Mouse (Mus musculus): Measurements from ENCODE around the gene Hps1.

Gene Hps1

GRCm38 (mm10) chr19:42770141-42770872, 9.5 kb downstream of the Hps1 start:
- Histone ChIP-seq H3K4me3 (replicated peaks; ENCODE audit: low read length) (no peak overlapping the region), H3K27me3 (ENCODE audit: insufficient read depth, low read length) (no peaks in the 10 kb centered on the region), H3K9me3 (ENCODE audit: low read length) (no peaks in the 10 kb centered on the region), H3K4me1 (replicated peaks; ENCODE audit: low read depth, low read length) (peaks cover 8% of the 10 kb centered on the region), H3K36me3 (ENCODE audit: insufficient read depth, low read length) (peaks cover 61% of the 10 kb centered on the region)
- TF ChIP-seq CTCF (conservative IDR thresholded peaks at IDR 0.05; ENCODE audit: low read length) (no peak), NANOG (IDR thresholded peaks at IDR 0.05; ENCODE audit: borderline replicate concordance, low read length) (no peak), POU5F1 (IDR thresholded peaks at IDR 0.05; ENCODE audit: borderline replicate concordance, low read length) (no peak)

GRCm38 (mm10) chr19:42769648-42770047, 10.1 kb downstream of the Hps1 start:
- H3K4me3 ChIP-seq (replicated peaks; ENCODE audit: low read length): no peak overlapping the region
- no peaks in the 10 kb centered on the region for H3K9me3 ChIP-seq (ENCODE audit: low read length)
- peaks cover 60% of the 10 kb centered on the region for H3K36me3 ChIP-seq (ENCODE audit: insufficient read depth, low read length)
- H3K27me3 ChIP-seq (ENCODE audit: insufficient read depth, low read length): no peaks in the 10 kb centered on the region
- peaks cover 13% of the 10 kb centered on the region for H3K4me1 ChIP-seq (replicated peaks; ENCODE audit: low read depth, low read length)
- no peak for TF ChIP-seq NANOG (IDR thresholded peaks at IDR 0.05; ENCODE audit: borderline replicate concordance, low read length)
- TF ChIP-seq CTCF (conservative IDR thresholded peaks at IDR 0.05; ENCODE audit: low read length): no peak
- TF ChIP-seq POU5F1 (IDR thresholded peaks at IDR 0.05; ENCODE audit: borderline replicate concordance, low read length): no peak

DNA sequence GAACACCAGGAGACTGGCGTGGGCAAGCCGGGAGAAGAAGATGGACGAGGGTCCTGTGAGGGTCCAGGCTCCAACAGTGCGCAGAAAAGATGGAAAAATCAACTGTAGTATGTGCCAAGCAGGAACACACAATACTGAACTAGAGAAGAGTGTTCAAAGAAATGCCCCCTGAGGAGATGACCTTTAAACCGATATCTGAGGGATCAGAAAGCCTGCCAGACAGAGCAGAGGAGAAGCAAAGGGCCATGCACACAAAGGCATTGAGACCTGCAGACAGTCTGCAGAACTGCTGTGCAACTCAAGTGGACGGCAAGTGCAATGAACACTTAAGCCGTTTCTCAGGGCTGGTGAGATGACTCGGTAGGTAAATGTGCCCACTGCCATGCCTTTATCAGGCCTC, 12.4 kb downstream of the Hps1 start:
- Histone ChIP-seq H3K36me3 (ENCODE audit: insufficient read depth, low read length) (peaks cover 69% of the 10 kb centered on the region), H3K27me3 (ENCODE audit: insufficient read depth, low read length) (no peaks in the 10 kb centered on the region), H3K9me3 (ENCODE audit: low read length) (no peaks in the 10 kb centered on the region), H3K4me3 (replicated peaks; ENCODE audit: low read length) (no peak overlapping the region), H3K4me1 (replicated peaks; ENCODE audit: low read depth, low read length) (peaks cover 29% of the 10 kb centered on the region)
- TF ChIP-seq POU5F1 (IDR thresholded peaks at IDR 0.05; ENCODE audit: borderline replicate concordance, low read length): no peak
- no peak for TF ChIP-seq CTCF (conservative IDR thresholded peaks at IDR 0.05; ENCODE audit: low read length)
- TF ChIP-seq NANOG (IDR thresholded peaks at IDR 0.05; ENCODE audit: borderline replicate concordance, low read length): no peak

DNA sequence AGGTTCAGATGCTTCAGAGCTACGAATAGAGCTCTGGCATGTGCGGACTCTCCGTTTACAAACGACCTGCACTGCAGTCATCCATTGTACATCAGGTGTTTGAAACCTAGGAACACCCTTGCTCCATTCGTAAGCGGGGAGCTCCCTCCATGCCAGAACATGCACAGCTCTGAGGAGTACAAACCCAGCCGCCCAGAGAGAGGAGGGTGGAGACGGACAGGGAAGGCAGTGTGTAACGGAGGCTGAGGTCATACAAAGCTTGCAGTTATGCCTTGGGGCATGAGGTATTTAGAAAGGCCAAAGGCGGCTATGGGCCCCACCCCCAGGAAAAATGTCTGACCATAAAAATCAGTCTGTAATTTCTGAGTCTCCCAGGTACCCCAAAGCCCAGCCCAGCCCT, 15.4 kb downstream of the Hps1 start:
- Histone ChIP-seq H3K9me3 (ENCODE audit: low read length) (no peaks in the 10 kb centered on the region), H3K4me3 (replicated peaks; ENCODE audit: low read length) (0 out of 2 replicates have a peak overlapping the region, but pooled peaks have one; percentile 4), H3K27me3 (ENCODE audit: insufficient read depth, low read length) (no peaks in the 10 kb centered on the region), H3K4me1 (replicated peaks; ENCODE audit: low read depth, low read length) (peaks cover 29% of the 10 kb centered on the region), H3K36me3 (ENCODE audit: insufficient read depth, low read length) (peaks cover 77% of the 10 kb centered on the region)
- TF ChIP-seq CTCF (conservative IDR thresholded peaks at IDR 0.05; ENCODE audit: low read length): no peak
- TF ChIP-seq POU5F1 (IDR thresholded peaks at IDR 0.05; ENCODE audit: borderline replicate concordance, low read length): no peak
- TF ChIP-seq NANOG (IDR thresholded peaks at IDR 0.05; ENCODE audit: borderline replicate concordance, low read length): no peak

- Histone ChIP-seq H3K4me1 (replicated peaks; ENCODE audit: low read depth, low read length) (peaks cover 21% of the 10 kb centered on the region), H3K36me3 (ENCODE audit: insufficient read depth, low read length) (peaks cover 42% of the 10 kb centered on the region), H3K27me3 (ENCODE audit: insufficient read depth, low read length) (peaks cover 1% of the 10 kb centered on the region; the same call in 1 of the 2 replicates), H3K4me3 (replicated peaks; ENCODE audit: low read length) (no peak overlapping the region), H3K9me3 (ENCODE audit: low read length) (no peaks in the 10 kb centered on the region)
- TF ChIP-seq NANOG (IDR thresholded peaks at IDR 0.05; ENCODE audit: borderline replicate concordance, low read length) (no peak), POU5F1 (IDR thresholded peaks at IDR 0.05; ENCODE audit: borderline replicate concordance, low read length) (no peak), CTCF (conservative IDR thresholded peaks at IDR 0.05; ENCODE audit: low read length) (no peak)
These were observed 23.1 kb downstream of the Hps1 start for GRCm38 (mm10) chr19:42756671-42757070.

GRCm38 (mm10) chr19:42755148-42755870, 24.5 kb downstream of the Hps1 start:
- H3K27me3 ChIP-seq (ENCODE audit: insufficient read depth, low read length): peaks cover 4% of the 10 kb centered on the region; the same call in 1 of the 2 replicates
- peaks cover 24% of the 10 kb centered on the region for H3K4me1 ChIP-seq (replicated peaks; ENCODE audit: low read depth, low read length)
- H3K9me3 ChIP-seq (ENCODE audit: low read length): no peaks in the 10 kb centered on the region
- H3K4me3 ChIP-seq (replicated peaks; ENCODE audit: low read length): no peak overlapping the region
- TF ChIP-seq NANOG (IDR thresholded peaks at IDR 0.05; ENCODE audit: borderline replicate concordance, low read length) (no peak), POU5F1 (IDR thresholded peaks at IDR 0.05; ENCODE audit: borderline replicate concordance, low read length) (no peak), CTCF (conservative IDR thresholded peaks at IDR 0.05; ENCODE audit: low read length) (no peak)
- peaks cover 29% of the 10 kb centered on the region for H3K36me3 ChIP-seq (ENCODE audit: insufficient read depth, low read length)

GRCm38 (mm10) chr19:42753141-42753917, 26.4 kb downstream of the Hps1 start:
- Histone ChIP-seq H3K4me3 (replicated peaks; ENCODE audit: low read length) (peak overlapping the region; percentile 71), H3K9me3 (ENCODE audit: low read length) (no peaks in the 10 kb centered on the region), H3K27me3 (ENCODE audit: insufficient read depth, low read length) (peaks cover 4% of the 10 kb centered on the region; the same call in 1 of the 2 replicates), H3K36me3 (ENCODE audit: insufficient read depth, low read length) (peaks cover 14% of the 10 kb centered on the region), H3K4me1 (replicated peaks; ENCODE audit: low read depth, low read length) (peaks cover 24% of the 10 kb centered on the region)
- no peak for TF ChIP-seq NANOG (IDR thresholded peaks at IDR 0.05; ENCODE audit: borderline replicate concordance, low read length)
- TF ChIP-seq POU5F1 (IDR thresholded peaks at IDR 0.05; ENCODE audit: borderline replicate concordance, low read length): no peak
- TF ChIP-seq CTCF (conservative IDR thresholded peaks at IDR 0.05; ENCODE audit: low read length): no peak
